Mouse (Mus musculus) lung, postnatal 0 days (tissue): ENCODE data around the gene Mto1.

Experiments used
- CTCF ChIP-seq: IDR thresholded peaks from 2 replicates; pipeline ENCODE4 v1.5.1; 2016; ENCODE audit warnings: antibody characterized with exemption, mild to moderate bottlenecking
- EP300 ChIP-seq: IDR thresholded peaks from 2 replicates; pipeline ENCODE4 v1.6.1; 2016; ENCODE audit warnings: antibody characterized with exemption, mild to moderate bottlenecking, control low read depth

DNA sequence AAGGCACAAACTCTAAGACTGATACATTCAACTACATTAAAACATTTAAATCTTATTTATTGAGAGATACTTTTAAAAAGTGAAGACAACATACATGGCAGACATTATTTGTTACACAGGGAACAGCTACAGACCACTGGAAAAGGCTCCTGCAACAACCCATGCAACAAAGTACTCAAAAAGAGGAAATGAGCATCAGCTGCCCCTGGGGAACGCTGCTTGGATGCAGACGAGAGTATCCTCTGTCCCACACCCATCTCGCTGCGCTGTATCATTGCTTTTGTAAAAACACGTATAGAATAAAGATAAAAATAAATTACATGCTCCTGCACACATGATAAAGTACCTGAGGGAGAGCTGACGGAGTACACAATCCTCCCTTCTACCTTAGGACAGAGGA is 17.5 kb upstream of the Mto1 start:
- no peak for TF ChIP-seq CTCF
- no peak for TF ChIP-seq EP300
